Mouse (Mus musculus): ENCODE measurements around the gene Daam2. TPM values are rescaled to one million over a fixed set of nuclear protein-coding genes. Genes with fewer than 3 reads are reported as not detected.
"Not testable (repeated sequence)": the region's sequence is repeated elsewhere in the genome, so short reads cannot be mapped to it uniquely, and the experiment has no call there.

The Daam2 gene
- polyA plus RNA-seq, 1 experiment from 2014 or later, result 0.01 TPM

GRCm38 (mm10) chr17:49481876-49482275 lies 82.3 kb downstream of the Daam2 start:
- Histone ChIP-seq H3K79me2 (ENCODE audit: inconsistent target) (no peaks in the 10 kb centered on the region), H3K36me3 (ENCODE audit: inconsistent target) (no peaks in the 10 kb centered on the region), H3K27ac (no peak overlapping the region), H3K4me3 (ENCODE audit: inconsistent target) (no peak overlapping the region)
- 40% methylated on average over 3 of the region's 3 CpGs for WGBS (ENCODE audit: missing documents)

- H3K79me2 ChIP-seq (ENCODE audit: inconsistent target), result no peaks in the 10 kb centered on the region
- no peak overlapping the region for H3K27ac ChIP-seq
- no peak overlapping the region for H3K4me3 ChIP-seq (ENCODE audit: inconsistent target)
- H3K36me3 ChIP-seq (ENCODE audit: inconsistent target), result no peaks in the 10 kb centered on the region
- 82% methylated on average over 4 of the region's 4 CpGs for WGBS (ENCODE audit: missing documents)
Observed at GRCm38 (mm10) chr17:49477370-49477769, 86.8 kb downstream of the Daam2 start.

- Histone ChIP-seq H3K27ac (no peak overlapping the region), H3K4me3 (ENCODE audit: inconsistent target) (no peak overlapping the region), H3K36me3 (ENCODE audit: inconsistent target) (no peaks in the 10 kb centered on the region), H3K79me2 (ENCODE audit: inconsistent target) (no peaks in the 10 kb centered on the region)
- WGBS (ENCODE audit: missing documents), result 40% methylated on average over 1 of the region's 1 CpGs
Observed at GRCm38 (mm10) chr17:49475174-49475573, 89.0 kb downstream of the Daam2 start.

GRCm38 (mm10) chr17:49474051-49474450 lies 90.1 kb downstream of the Daam2 start:
- WGBS (ENCODE audit: missing documents), result 90% methylated on average over 4 of the region's 4 CpGs
- Histone ChIP-seq H3K36me3 (ENCODE audit: inconsistent target) (no peaks in the 10 kb centered on the region), H3K4me3 (ENCODE audit: inconsistent target) (no peak overlapping the region), H3K27ac (no peak overlapping the region), H3K79me2 (ENCODE audit: inconsistent target) (no peaks in the 10 kb centered on the region)

- Histone ChIP-seq H3K27ac (no peak overlapping the region), H3K36me3 (ENCODE audit: inconsistent target) (no peaks in the 10 kb centered on the region), H3K4me3 (ENCODE audit: inconsistent target) (no peak overlapping the region), H3K79me2 (ENCODE audit: inconsistent target) (no peaks in the 10 kb centered on the region)
- 79% methylated on average over 8 of the region's 8 CpGs for WGBS (ENCODE audit: missing documents)
Observed at GRCm38 (mm10) chr17:49472626-49473025, 91.5 kb downstream of the Daam2 start.

GRCm38 (mm10) chr17:49468223-49468622 lies 95.9 kb downstream of the Daam2 start:
- Histone ChIP-seq H3K79me2 (ENCODE audit: inconsistent target) (no peaks in the 10 kb centered on the region), H3K4me3 (ENCODE audit: inconsistent target) (no peak overlapping the region), H3K27ac (no peak overlapping the region), H3K36me3 (ENCODE audit: inconsistent target) (no peaks in the 10 kb centered on the region)
- 27% methylated on average over 4 of the region's 4 CpGs for WGBS (ENCODE audit: missing documents)

- H3K79me2 ChIP-seq (ENCODE audit: inconsistent target), result no peaks in the 10 kb centered on the region
- 93% methylated on average over 3 of the region's 3 CpGs for WGBS (ENCODE audit: missing documents)
- no peak overlapping the region for H3K27ac ChIP-seq
- no peaks in the 10 kb centered on the region for H3K36me3 ChIP-seq (ENCODE audit: inconsistent target)
- no peak overlapping the region for H3K4me3 ChIP-seq (ENCODE audit: inconsistent target)
Observed at GRCm38 (mm10) chr17:49464884-49465283, 99.3 kb downstream of the Daam2 start.

GRCm38 (mm10) chr17:49458386-49458785 lies 105.8 kb downstream of the Daam2 start:
- Histone ChIP-seq H3K27ac (no peak overlapping the region), H3K36me3 (ENCODE audit: inconsistent target) (peaks cover 11% of the 10 kb centered on the region; the same call in 1 of the 2 replicates), H3K4me3 (ENCODE audit: inconsistent target) (no peak overlapping the region), H3K79me2 (ENCODE audit: inconsistent target) (no peaks in the 10 kb centered on the region)
- 89% methylated on average over 16 of the region's 18 CpGs for WGBS (ENCODE audit: missing documents)

GRCm38 (mm10) chr17:49457833-49458232 lies 106.3 kb downstream of the Daam2 start:
- Histone ChIP-seq H3K4me3 (ENCODE audit: inconsistent target) (no peak overlapping the region), H3K27ac (no peak overlapping the region), H3K36me3 (ENCODE audit: inconsistent target) (peaks cover 12% of the 10 kb centered on the region; the same call in 1 of the 2 replicates), H3K79me2 (ENCODE audit: inconsistent target) (no peaks in the 10 kb centered on the region)
- WGBS (ENCODE audit: missing documents), result 96% methylated on average over 2 of the region's 3 CpGs

- no peaks in the 10 kb centered on the region for H3K79me2 ChIP-seq (ENCODE audit: inconsistent target)
- H3K36me3 ChIP-seq (ENCODE audit: inconsistent target), result peaks cover 27% of the 10 kb centered on the region
- H3K27ac ChIP-seq, result no peak overlapping the region
- WGBS (ENCODE audit: missing documents), result 64% methylated on average over 4 of the region's 4 CpGs
- H3K4me3 ChIP-seq (ENCODE audit: inconsistent target), result no peak overlapping the region
Observed at GRCm38 (mm10) chr17:49456334-49456733, 107.8 kb downstream of the Daam2 start.

GRCm38 (mm10) chr17:49450922-49451321 lies 113.2 kb downstream of the Daam2 start:
- WGBS (ENCODE audit: missing documents), result 85% methylated on average over 6 of the region's 6 CpGs
- Histone ChIP-seq H3K79me2 (ENCODE audit: inconsistent target) (no peaks in the 10 kb centered on the region), H3K27ac (no peak overlapping the region), H3K4me3 (ENCODE audit: inconsistent target) (no peak overlapping the region), H3K36me3 (ENCODE audit: inconsistent target) (peaks cover 53% of the 10 kb centered on the region)

- 95% methylated on average over 8 of the region's 8 CpGs for WGBS (ENCODE audit: missing documents)
- Histone ChIP-seq H3K79me2 (ENCODE audit: inconsistent target) (no peaks in the 10 kb centered on the region), H3K4me3 (ENCODE audit: inconsistent target) (no peak overlapping the region), H3K36me3 (ENCODE audit: inconsistent target) (peaks cover 48% of the 10 kb centered on the region), H3K27ac (no peak overlapping the region)
Observed at GRCm38 (mm10) chr17:49449230-49449608, 114.9 kb downstream of the Daam2 start.

GRCm38 (mm10) chr17:49448570-49449229 lies 115.4 kb downstream of the Daam2 start:
- H3K27ac ChIP-seq, result no peak overlapping the region
- WGBS (ENCODE audit: missing documents), result 91% methylated on average over 7 of the region's 9 CpGs
- peaks cover 42% of the 10 kb centered on the region for H3K36me3 ChIP-seq (ENCODE audit: inconsistent target)
- no peak overlapping the region for H3K4me3 ChIP-seq (ENCODE audit: inconsistent target)
- no peaks in the 10 kb centered on the region for H3K79me2 ChIP-seq (ENCODE audit: inconsistent target)

GRCm38 (mm10) chr17:49442841-49443240 lies 121.3 kb downstream of the Daam2 start:
- H3K27ac ChIP-seq; H3K4me3 ChIP-seq (ENCODE audit: inconsistent target): not testable (repeated sequence)
- 100% methylated on average over 1 of the region's 3 CpGs for WGBS (ENCODE audit: missing documents)

GRCm38 (mm10) chr17:49440331-49441130 lies 123.6 kb downstream of the Daam2 start:
- 96% methylated on average over 14 of the region's 14 CpGs for WGBS (ENCODE audit: missing documents)
- Histone ChIP-seq H3K4me3 (ENCODE audit: inconsistent target) (no peak overlapping the region), H3K36me3 (ENCODE audit: inconsistent target) (peaks cover 41% of the 10 kb centered on the region), H3K27ac (no peak overlapping the region), H3K79me2 (ENCODE audit: inconsistent target) (no peaks in the 10 kb centered on the region; the same call in 1 of the 2 replicates)

More at GRCm38 (mm10) chr17:49442841-49443240, 121.3 kb downstream of the Daam2 start:
- not testable (repeated sequence) for H3K79me2 ChIP-seq (ENCODE audit: inconsistent target)
- peaks cover 27% of the 10 kb centered on the region for H3K36me3 ChIP-seq (ENCODE audit: inconsistent target)
